Mouse (Mus musculus) olfactory bulb, adult 2 months (tissue): Measurements from ENCODE around the gene Lgi1. TPM values are rescaled to one million over a fixed set of nuclear protein-coding genes. Genes with fewer than 3 reads are reported as not detected.

Experiments
- H3K27ac ChIP-seq: fragments of 200-500 bp; 2 replicates; pipeline ENCODE4 v1.5.1; 2012; ENCODE audit warnings: low read depth, low read length; ENCODE audit not compliant: insufficient read depth
- H3K4me1 ChIP-seq: fragments of 200-500 bp; 2 replicates; pipeline ENCODE4 v1.6.1; 2012; ENCODE audit warnings: low read length; ENCODE audit not compliant: control insufficient read depth, insufficient read depth
- H3K4me3 ChIP-seq: fragments of 200-500 bp; 2 replicates; pipeline ENCODE4 v1.5.1; 2012; ENCODE audit warnings: mild to moderate bottlenecking, low read depth, low read length, moderate library complexity; ENCODE audit not compliant: insufficient read depth
- CTCF ChIP-seq: fragments of 200-500 bp; IDR thresholded peaks from 2 replicates; pipeline ENCODE4 v1.5.1; 2012; ENCODE audit warnings: low read depth, mild to moderate bottlenecking, low read length, moderate library complexity; ENCODE audit not compliant: insufficient read depth
- POLR2A ChIP-seq: fragments of 200-500 bp; IDR thresholded peaks from 2 replicates; pipeline ENCODE4 v1.6.1; 2012; ENCODE audit warnings: mild to moderate bottlenecking, low read depth, low read length, moderate library complexity; ENCODE audit not compliant: insufficient read depth
- WGBS: fragments of 180-500 bp; shearing (Covaris S2); methylation state at CpG from one replicate; pipeline ENCODE4 v1.1.7; 2018; 5-methylcytosine and 5-hydroxymethylcytosine counted together
- polyA plus RNA-seq: library from polyadenylated mRNA; stranded (reverse); fragments of >200 nt; gene quantifications from 2 replicates; pipeline ENCODE4 v1.2.4, GENCODE M21; 2012; ENCODE audit warnings: low replicate concordance; ENCODE audit not compliant: missing spikeins, insufficient read depth, insufficient read length

Lgi1 gene
- polyA plus RNA-seq, 1 experiment = not detected

DNA sequence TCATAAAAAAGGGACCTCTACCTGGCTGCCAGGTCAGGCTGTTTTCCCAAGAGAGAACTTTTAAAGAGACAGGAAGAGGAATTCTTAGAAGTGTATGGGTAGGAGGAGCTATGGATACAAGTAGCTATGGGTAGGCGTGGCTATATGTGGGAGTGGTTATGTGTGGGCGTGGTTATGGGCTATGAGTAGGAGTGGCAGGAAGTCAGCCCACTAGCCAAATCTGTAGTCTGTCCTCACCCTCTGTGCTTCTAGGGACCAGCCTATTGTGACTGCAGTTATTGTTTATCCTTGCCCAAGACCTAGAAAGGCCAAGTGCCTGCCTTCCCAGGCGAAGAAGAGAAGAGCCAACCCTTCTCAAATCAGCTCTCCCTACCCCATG, 26.5 kb upstream of the Lgi1 start:
- Histone ChIP-seq H3K27ac (no peak overlapping the region), H3K4me1 (peaks cover 6% of the 10 kb centered on the region), H3K4me3 (no peak overlapping the region)
- TF ChIP-seq CTCF (no peak), POLR2A (no peak)
- WGBS = 67% methylated on average over 3 of the region's 3 CpGs

- no peak overlapping the region for H3K27ac ChIP-seq
- peaks cover 6% of the 10 kb centered on the region for H3K4me1 ChIP-seq
- TF ChIP-seq POLR2A = no peak
- TF ChIP-seq CTCF = no peak
- no peak overlapping the region for H3K4me3 ChIP-seq
- WGBS = 31% methylated on average over 12 of the region's 12 CpGs
Measured at GRCm38 (mm10) chr19:38238213-38238951, 26.0 kb upstream of the Lgi1 start.

GRCm38 (mm10) chr19:38242314-38242852, 22.0 kb upstream of the Lgi1 start:
- WGBS = 88% methylated on average over 8 of the region's 8 CpGs
- TF ChIP-seq POLR2A (no peak), CTCF (no peak)

GRCm38 (mm10) chr19:38244748-38245147, 19.6 kb upstream of the Lgi1 start:
- TF ChIP-seq POLR2A = no peak
- no peak for TF ChIP-seq CTCF
- Histone ChIP-seq H3K27ac (0 out of 2 replicates have a peak overlapping the region, but pooled peaks have one; percentile 41), H3K4me1 (0 out of 2 replicates have a peak, but pooled peaks cover 2% of the 10 kb centered on the region), H3K4me3 (no peak overlapping the region)
- 59% methylated on average over 8 of the region's 8 CpGs for WGBS

More at GRCm38 (mm10) chr19:38242314-38242852, 22.0 kb upstream of the Lgi1 start:
- peaks cover 8% of the 10 kb centered on the region for H3K4me1 ChIP-seq
- no peak overlapping the region for H3K27ac ChIP-seq
- no peak overlapping the region for H3K4me3 ChIP-seq

DNA sequence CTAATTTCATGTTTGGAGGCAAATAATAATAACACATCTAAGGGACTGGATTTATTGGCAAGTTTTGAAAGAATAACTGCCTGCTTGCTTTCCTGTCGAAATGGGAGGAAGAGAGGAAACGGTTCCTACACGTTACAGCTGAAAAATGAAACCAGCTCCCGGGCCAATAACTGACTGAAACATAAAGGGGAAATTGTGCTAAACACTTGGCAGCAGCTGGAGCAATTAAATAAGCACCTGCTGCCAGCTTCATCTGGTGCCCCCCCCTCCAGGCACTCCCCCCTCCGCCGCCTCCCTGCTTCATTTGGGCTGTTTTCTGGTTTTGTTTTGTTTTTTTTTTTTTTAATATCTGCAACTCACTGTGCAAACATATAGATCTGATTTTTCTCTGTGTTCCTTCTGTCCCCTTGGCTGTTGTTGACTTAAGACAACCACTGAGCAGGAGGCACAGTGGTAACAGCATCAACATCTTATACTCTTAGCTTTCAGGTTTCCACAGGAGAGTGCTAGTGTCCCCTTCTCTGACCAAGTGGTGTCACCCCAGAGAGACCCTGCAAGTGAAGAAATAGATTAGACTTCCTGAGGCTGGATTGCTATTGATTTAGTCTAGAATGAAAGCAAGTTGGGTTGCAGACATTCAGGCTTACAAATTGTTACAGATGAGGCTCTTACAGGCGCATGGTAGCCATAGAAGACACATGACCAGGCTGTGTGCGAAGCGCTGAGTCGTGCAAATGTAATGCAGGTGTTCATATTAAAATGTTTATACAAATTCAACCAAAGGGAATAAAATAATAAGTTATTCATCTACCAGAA, 18.8 kb upstream of the Lgi1 start:
- 0 out of 2 replicates have a peak, but pooled peaks cover 2% of the 10 kb centered on the region for H3K4me1 ChIP-seq
- H3K27ac ChIP-seq = peak overlapping the region; percentile 66
- no peak overlapping the region for H3K4me3 ChIP-seq
- WGBS = 30% methylated on average over 10 of the region's 10 CpGs
- TF ChIP-seq POLR2A = no peak
- no peak for TF ChIP-seq CTCF

- Histone ChIP-seq H3K4me3 (no peak overlapping the region), H3K27ac (no peak overlapping the region), H3K4me1 (0 out of 2 replicates have a peak, but pooled peaks cover 2% of the 10 kb centered on the region)
- TF ChIP-seq CTCF (no peak), POLR2A (no peak)
- 29% methylated on average over 7 of the region's 7 CpGs for WGBS
Measured at GRCm38 (mm10) chr19:38246177-38246622, 18.1 kb upstream of the Lgi1 start.

GRCm38 (mm10) chr19:38249627-38250026, 14.7 kb upstream of the Lgi1 start:
- TF ChIP-seq CTCF (no peak), POLR2A (no peak)
- H3K4me1 ChIP-seq = 0 out of 2 replicates have a peak, but pooled peaks cover 2% of the 10 kb centered on the region
- no peak overlapping the region for H3K27ac ChIP-seq
- 74% methylated on average over 8 of the region's 8 CpGs for WGBS
- no peak overlapping the region for H3K4me3 ChIP-seq

- TF ChIP-seq CTCF (no peak), POLR2A (no peak)
- no peak overlapping the region for H3K27ac ChIP-seq
- H3K4me3 ChIP-seq = no peak overlapping the region
- WGBS = 56% methylated on average over 6 of the region's 6 CpGs
- H3K4me1 ChIP-seq = 0 out of 2 replicates have a peak, but pooled peaks cover 2% of the 10 kb centered on the region
Measured at GRCm38 (mm10) chr19:38253796-38254195, 10.5 kb upstream of the Lgi1 start.
